Mouse (Mus musculus) gastrocnemius, postnatal 10 days (tissue): ENCODE data around the gene Scgb2b19. TPM values are rescaled to one million over a fixed set of nuclear protein-coding genes. Genes with fewer than 3 reads are reported as not detected.
"Not testable (repeated sequence)": the region's sequence is repeated elsewhere in the genome, so short reads cannot be mapped to it uniquely, and the experiment has no call there.

ENCODE experiments used
- DNase-seq: peaks from one replicate; pipeline ENCODE4 v3.0.0; 2021; ENCODE audit warnings: mixed read lengths
- long read RNA-seq, 2 experiments: library from polyadenylated mRNA; stranded (forward); transcript quantifications; one replicate each; pipeline ENCODE4 v2.0.0; 2021
- total RNA-seq, 2 experiments: library from RNA; stranded (reverse); gene quantifications; 2 replicates each; pipeline ENCODE4 v1.2.3; 2021

Gene Scgb2b19
- not detected for total RNA-seq
- long read RNA-seq, experiment 1 = 0 reads
- long read RNA-seq, experiment 2 = 0 reads

- not testable (repeated sequence) for DNase-seq
These were observed at the start of gene Scgb2b19 for GRCm38 (mm10) chr7:33280238-33280637. Scgb2b19 (minus strand) TSS chr7:33280338.

DNA sequence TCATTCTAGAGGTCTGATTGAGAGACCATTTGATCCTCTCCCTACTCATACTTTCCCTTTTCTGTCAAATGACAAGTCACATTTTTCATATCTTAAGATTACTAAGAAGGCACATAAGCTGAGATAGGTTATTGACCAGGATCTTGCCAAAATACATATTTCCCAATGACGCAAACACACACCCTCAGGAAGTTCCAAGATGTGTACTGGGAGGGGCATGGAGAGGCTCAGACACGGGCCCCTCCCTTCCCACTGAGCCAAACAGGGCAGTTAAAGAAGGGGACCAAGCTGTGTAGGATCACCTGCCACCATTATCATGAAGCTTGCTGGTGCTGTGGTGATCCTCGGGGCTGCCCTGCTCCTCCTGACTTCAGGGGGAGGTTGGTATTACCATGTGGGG lies 6.9 kb upstream of the Scgb2b19 start, which contains the start of gene Scgb1b19:
Gene Scgb1b19 (plus strand): TSS at position 301 of the 400 bp plus-strand sequence.
- DNase-seq = not testable (repeated sequence)

Other genes with a start within 250 kb of the Scgb2b19 start
- gene Scgb2b17, start 223.8 kb downstream of the Scgb2b19 start, total RNA-seq = not detected
- not detected for gene Scgb1b17, start 216.9 kb downstream of the Scgb2b19 start, total RNA-seq
- gene Scgb2b18, start 106.5 kb downstream of the Scgb2b19 start, total RNA-seq = not detected
- gene Scgb1b18, start 94.8 kb downstream of the Scgb2b19 start, total RNA-seq = not detected
- gene Scgb1b19, start 7.0 kb upstream of the Scgb2b19 start, total RNA-seq = not detected
- not detected for gene Scgb2b20, start 86.0 kb upstream of the Scgb2b19 start, total RNA-seq
- not detected for gene Scgb1b20, start 92.9 kb upstream of the Scgb2b19 start, total RNA-seq
- gene Scgb2b21, start 240.1 kb upstream of the Scgb2b19 start, total RNA-seq = not detected